Mouse (Mus musculus) CH12.LX (cell line): ENCODE data around the gene Gm20388. TPM values are rescaled to one million over a fixed set of nuclear protein-coding genes. Genes with fewer than 3 reads are reported as not detected.

Experiments
- DNase-seq: peaks from one replicate; pipeline ENCODE4 v3.0.0-alpha.2; 2013; ENCODE audit errors: extremely low read depth
- H3K27ac ChIP-seq: 2 replicates; pipeline ENCODE4 v1.5.1; 2012; ENCODE audit warnings: low read depth, mild to moderate bottlenecking, control low read depth, moderate library complexity; ENCODE audit not compliant: insufficient read depth
- H3K27me3 ChIP-seq: replicated peaks from 2 replicates; pipeline ENCODE3; 2012; ENCODE audit warnings: inconsistent platforms
- H3K36me3 ChIP-seq, 2 experiments: replicated peaks in 1 of 2; 2 replicates each; pipeline versions ENCODE3 to v1.6.1; 2012; ENCODE audit warnings: inconsistent platforms in 1 of 2, low read length in 1 of 2, mild to moderate bottlenecking in 1 of 2, mixed read lengths in 1 of 2, moderate library complexity in 1 of 2; ENCODE audit not compliant: control insufficient read depth in 1 of 2, insufficient read depth in 1 of 2
- H3K4me1 ChIP-seq, 2 experiments: 2 replicates each; pipeline ENCODE4 v1.6.1; 2012; ENCODE audit warnings: inconsistent platforms in 1 of 2, moderate library complexity in 1 of 2; ENCODE audit not compliant: insufficient read depth in 2 of 2, control insufficient read depth in 1 of 2
- H3K4me2 ChIP-seq: 2 replicates; pipeline ENCODE4 v1.6.1; 2012; ENCODE audit warnings: low read depth, mild to moderate bottlenecking, control low read depth; ENCODE audit not compliant: poor library complexity, insufficient read depth, severe bottlenecking
- H3K4me3 ChIP-seq, 3 experiments: fragments of 150-350 bp in 1 of 3; sonication (generic) in 1 of 3; replicated peaks in 1 of 3; 2 replicates each; pipeline versions ENCODE3 to v1.5.1; 2011 to 2012; ENCODE audit warnings: low read depth in 2 of 3, low read length in 2 of 3, mild to moderate bottlenecking in 2 of 3, moderate library complexity in 2 of 3, control low read depth in 1 of 3, improper control_type of control experiment in 1 of 3, inconsistent platforms in 1 of 3, mixed read lengths in 1 of 3; ENCODE audit not compliant: poor library complexity in 1 of 3
- H3K79me2 ChIP-seq: replicated peaks from 2 replicates; pipeline ENCODE4 v1.6.1; 2012; ENCODE audit warnings: mild to moderate bottlenecking, moderate library complexity; ENCODE audit not compliant: control insufficient read depth, poor library complexity, insufficient read depth, severe bottlenecking; ENCODE audit errors: extremely low read depth
- H3K9ac ChIP-seq: 2 replicates; pipeline ENCODE4 v1.6.1; 2012; ENCODE audit warnings: low read depth, mild to moderate bottlenecking, control low read depth, moderate library complexity; ENCODE audit not compliant: insufficient read depth
- H3K9me3 ChIP-seq: replicated peaks from 2 replicates; pipeline ENCODE3; 2012; ENCODE audit warnings: low read length, inconsistent platforms, mixed read lengths
- CHD2 ChIP-seq: IDR thresholded peaks from 2 replicates; pipeline ENCODE4 v1.6.1; 2011; ENCODE audit warnings: low read length, improper control_type of control experiment
- E2F4 ChIP-seq: IDR thresholded peaks from 2 replicates; pipeline ENCODE4 v1.6.1; 2011; ENCODE audit warnings: low read depth, low read length, improper control_type of control experiment; ENCODE audit not compliant: insufficient replicate concordance
- ELF1 ChIP-seq: IDR thresholded peaks from 2 replicates; pipeline ENCODE4 v1.6.1; 2014; ENCODE audit warnings: low read depth, mild to moderate bottlenecking, inconsistent platforms, low read length, improper control_type of control experiment
- ETS1 ChIP-seq: conservative IDR thresholded peaks from 2 replicates; pipeline ENCODE4 v1.6.1; 2012; ENCODE audit warnings: low read depth, mild to moderate bottlenecking, inconsistent platforms, low read length, improper control_type of control experiment, moderate library complexity
- HCFC1 ChIP-seq: IDR thresholded peaks from 2 replicates; pipeline ENCODE4 v1.6.1; 2012; ENCODE audit warnings: low read depth, mild to moderate bottlenecking, inconsistent platforms, low read length, improper control_type of control experiment
- JUN ChIP-seq: IDR thresholded peaks from 2 replicates; pipeline ENCODE4 v1.6.1; 2011; ENCODE audit warnings: low read depth, mild to moderate bottlenecking, low read length, improper control_type of control experiment, moderate library complexity; ENCODE audit not compliant: insufficient read depth
- MAX ChIP-seq: IDR thresholded peaks from 2 replicates; pipeline ENCODE4 v1.6.1; 2011; ENCODE audit warnings: low read length, improper control_type of control experiment
- MAZ ChIP-seq: IDR thresholded peaks from 2 replicates; pipeline ENCODE4 v1.6.1; 2012; ENCODE audit warnings: low read depth, mild to moderate bottlenecking, inconsistent platforms, low read length, improper control_type of control experiment, moderate library complexity
- NELFE ChIP-seq: IDR thresholded peaks from 2 replicates; pipeline ENCODE4 v1.6.1; 2011; ENCODE audit warnings: low read depth, low read length, improper control_type of control experiment
- PAX5 ChIP-seq: IDR thresholded peaks from 2 replicates; pipeline ENCODE4 v1.6.1; 2012; ENCODE audit warnings: low read length, inconsistent platforms, mixed read lengths
- POLR2A ChIP-seq: IDR thresholded peaks from 2 replicates; pipeline ENCODE4 v1.6.1; 2011; ENCODE audit warnings: low read depth, mild to moderate bottlenecking, improper control_type of control experiment, low read length
- POLR2AphosphoS2 ChIP-seq: IDR thresholded peaks from 2 replicates; pipeline ENCODE4 v1.6.1; 2011; ENCODE audit warnings: low read depth, low read length, improper control_type of control experiment
- RCOR1 ChIP-seq: conservative IDR thresholded peaks from 2 replicates; pipeline ENCODE4 v1.6.1; 2012; ENCODE audit warnings: low read depth, mild to moderate bottlenecking, inconsistent platforms, low read length, improper control_type of control experiment
- SMC3 ChIP-seq: IDR thresholded peaks from 2 replicates; pipeline ENCODE4 v1.6.1; 2011; ENCODE audit warnings: low read depth, low read length, improper control_type of control experiment
- UBTF ChIP-seq: IDR thresholded peaks from 2 replicates; pipeline ENCODE4 v1.6.1; 2012; ENCODE audit warnings: low read depth, mild to moderate bottlenecking, inconsistent platforms, low read length, improper control_type of control experiment, moderate library complexity
- USF1 ChIP-seq: IDR thresholded peaks from 2 replicates; pipeline ENCODE4 v1.6.1; 2014; ENCODE audit warnings: low read depth, mild to moderate bottlenecking, inconsistent platforms, low read length, improper control_type of control experiment
- ZKSCAN1 ChIP-seq: IDR thresholded peaks from 2 replicates; pipeline ENCODE4 v1.6.1; 2012; ENCODE audit warnings: low read depth, inconsistent platforms, low read length, improper control_type of control experiment, borderline replicate concordance
- ZMIZ1 ChIP-seq: IDR thresholded peaks from 2 replicates; pipeline ENCODE4 v1.6.1; 2012; ENCODE audit warnings: low read depth, mild to moderate bottlenecking, inconsistent platforms, low read length, improper control_type of control experiment
- ZNF384 ChIP-seq: IDR thresholded peaks from 2 replicates; pipeline ENCODE4 v1.6.1; 2012; ENCODE audit warnings: low read depth, low read length, improper control_type of control experiment, inconsistent platforms
- dilution Hi-C: fragments of 300-500 bp; cut with MboI; formaldehyde crosslinking; loops from 2 replicates; pipeline ENCODE4 v1.14.3; 2020; ENCODE audit warnings: low sequenced_read_pairs; ENCODE audit not compliant: extremely low pct_unique_long_range_greater_than_20kb, extremely low pct_ligation_motif_present
- in situ Hi-C: fragments of 300-500 bp; cut with MboI; formaldehyde crosslinking; loops from 3 replicates; pipeline ENCODE4 v1.14.3; 2019; ENCODE audit warnings: low sequenced_read_pairs, low pct_ligation_motif_present, low pct_unique_long_range_greater_than_20kb, mixed read lengths
- polyA plus RNA-seq: library from polyadenylated mRNA; unstranded; fragments of >175 nt; gene quantifications from 2 replicates; pipeline ENCODE4 v1.2.1, GENCODE M21; 2012; ENCODE audit warnings: low read depth; ENCODE audit not compliant: insufficient read length
- total RNA-seq, 2 experiments: library from RNA; depleted of rRNA; stranded (reverse); fragments of 300-350 nt in 1 of 2; fragments of >200 nt in 1 of 2; gene quantifications; 2 replicates each; pipeline ENCODE4 v1.2.3; 2012 to 2014

Gm20388 gene
- total and polyA plus RNA-seq, 3 experiments: 14.8 to 26.3 (median 22.2) TPM

GRCm38 (mm10) chr8:121829777-121830362 is 1919.2 kb downstream of the Gm20388 start:
- H3K27me3 ChIP-seq: no peaks in the 10 kb centered on the region
- peak overlapping the region; percentile 84 to 98 (median 90) for H3K4me3 ChIP-seq
- peaks cover 7 to 24% of the 10 kb centered on the region in 2 experiments; a peak in 3 of 4 replicates for H3K4me1 ChIP-seq
- TF ChIP-seq USF1 (no peak), UBTF (0 out of 2 replicates have a peak, but pooled peaks have one; percentile 27), MAZ (no peak), SMC3 (no peak), ZMIZ1 (no peak), MAX (no peak), ZKSCAN1 (no peak), POLR2A (no peak), POLR2AphosphoS2 (peak; percentile 11; the same call in 1 of the 2 replicates), JUN (no peak), ZNF384 (no peak), NELFE (no peak), HCFC1 (no peak), CHD2 (no peak; the same call in 1 of the 2 replicates), RCOR1 (no peak), ELF1 (no peak)
- H3K9me3 ChIP-seq: no peaks in the 10 kb centered on the region
- peaks cover 0 to 6% of the 10 kb centered on the region in 2 experiments for H3K36me3 ChIP-seq
- dilution Hi-C loops: no loop called here
- in situ Hi-C loops: no loop called here
- H3K27ac ChIP-seq: peak overlapping the region; percentile 3; the same call in 1 of the 2 replicates
- H3K79me2 ChIP-seq: peaks cover 20% of the 10 kb centered on the region
- DNase-seq: no peak
- peak overlapping the region; percentile 74 for H3K9ac ChIP-seq
- H3K4me2 ChIP-seq: peak overlapping the region; percentile 88

- DNase-seq: no peak
- Histone ChIP-seq H3K36me3 (peaks cover 2 to 6% of the 10 kb centered on the region in 2 experiments), H3K9me3 (no peaks in the 10 kb centered on the region), H3K27me3 (no peaks in the 10 kb centered on the region), H3K4me2 (peak overlapping the region; percentile 88), H3K79me2 (peaks cover 26% of the 10 kb centered on the region), H3K27ac (peak overlapping the region; percentile 60), H3K4me3 (peak overlapping the region in 1 of 3 experiments; percentile 3), H3K9ac (peak overlapping the region; percentile 94), H3K4me1 (peaks cover 7 to 24% of the 10 kb centered on the region in 2 experiments; a peak in 3 of 4 replicates)
- in situ Hi-C loops: no loop called here
- TF ChIP-seq PAX5 (no peak), RCOR1 (0 out of 2 replicates have a peak, but pooled peaks have one; percentile 37), E2F4 (no peak), ETS1 (no peak), SMC3 (no peak)
- dilution Hi-C loops: no loop called here
These were observed 1921.4 kb downstream of the Gm20388 start for GRCm38 (mm10) chr8:121832061-121832460.
